Mouse (Mus musculus) hindbrain, embryonic 12.5 days (tissue): ENCODE data around the gene Lgals8. TPM values are rescaled to one million over a fixed set of nuclear protein-coding genes. Genes with fewer than 3 reads are reported as not detected.

Source experiments
- ATAC-seq: fragments of 200-750 bp; cut with Nextera tagmentation; 2 replicates; pipeline ENCODE4 v1.8.0; 2017; ENCODE audit warnings: moderate TSS enrichment; ENCODE audit not compliant: low FRiP score
- H3K27ac ChIP-seq: fragments of 300-500 bp; sonication (generic); 2 replicates; pipeline ENCODE4 v1.5.1; 2016; ENCODE audit warnings: mild to moderate bottlenecking
- H3K27me3 ChIP-seq: fragments of 300-500 bp; sonication (generic); 2 replicates; pipeline ENCODE4 v1.6.1; 2016; ENCODE audit warnings: mild to moderate bottlenecking
- H3K36me3 ChIP-seq: fragments of 300-500 bp; sonication (generic); 2 replicates; pipeline ENCODE4 v1.6.1; 2016; ENCODE audit warnings: mild to moderate bottlenecking
- H3K4me1 ChIP-seq: fragments of 300-500 bp; sonication (generic); 2 replicates; pipeline ENCODE4 v1.6.1; 2016
- H3K4me2 ChIP-seq: fragments of 300-500 bp; sonication (generic); replicated peaks from 2 replicates; pipeline ENCODE4 v1.6.1; 2016; ENCODE audit warnings: mild to moderate bottlenecking
- H3K4me3 ChIP-seq: fragments of 300-500 bp; sonication (generic); 2 replicates; pipeline ENCODE4 v1.5.1; 2016; ENCODE audit warnings: mild to moderate bottlenecking
- H3K9ac ChIP-seq: fragments of 300-500 bp; sonication (generic); 2 replicates; pipeline ENCODE4 v1.6.1; 2016; ENCODE audit warnings: mild to moderate bottlenecking, moderate library complexity
- H3K9me3 ChIP-seq: fragments of 300-500 bp; sonication (generic); replicated peaks from 2 replicates; pipeline ENCODE4 v1.6.1; 2016; ENCODE audit warnings: mild to moderate bottlenecking
- WGBS: fragments of 180-500 bp; shearing (Covaris S2); methylation state at CpG from one replicate; pipeline ENCODE4 v1.1.7; 2016; 5-methylcytosine and 5-hydroxymethylcytosine counted together
- polyA plus RNA-seq: library from polyadenylated mRNA; unstranded; fragments of >200 nt; fragmentation: Nextera tagmentation; extraction: Ambion mirVana; gene quantifications from 2 replicates; pipeline ENCODE4 v1.2.1, GENCODE M21; 2016

Lgals8 gene
- 14.5 and 17.2 TPM in 2 replicates for polyA plus RNA-seq

GRCm38 (mm10) chr13:12464844-12465243 lies at the start of gene Lgals8:
Gene Lgals8, minus strand, starts transcription at chr13:12464944.
- Histone ChIP-seq H3K4me3 (no peak within 1 kb of the TSS), H3K27ac (no peak within 1 kb of the TSS), H3K27me3 (no peaks in the 10 kb centered on the region), H3K4me2 (no peak within 1 kb of the TSS), H3K9ac (no peak within 1 kb of the TSS), H3K36me3 (no peaks in the 10 kb centered on the region), H3K9me3 (no peaks in the 10 kb centered on the region), H3K4me1 (0 out of 2 replicates have a peak, but pooled peaks cover 4% of the 10 kb centered on the region)
- WGBS, result 86% methylated on average over 1 of the region's 1 CpGs
- no peak for ATAC-seq

DNA sequence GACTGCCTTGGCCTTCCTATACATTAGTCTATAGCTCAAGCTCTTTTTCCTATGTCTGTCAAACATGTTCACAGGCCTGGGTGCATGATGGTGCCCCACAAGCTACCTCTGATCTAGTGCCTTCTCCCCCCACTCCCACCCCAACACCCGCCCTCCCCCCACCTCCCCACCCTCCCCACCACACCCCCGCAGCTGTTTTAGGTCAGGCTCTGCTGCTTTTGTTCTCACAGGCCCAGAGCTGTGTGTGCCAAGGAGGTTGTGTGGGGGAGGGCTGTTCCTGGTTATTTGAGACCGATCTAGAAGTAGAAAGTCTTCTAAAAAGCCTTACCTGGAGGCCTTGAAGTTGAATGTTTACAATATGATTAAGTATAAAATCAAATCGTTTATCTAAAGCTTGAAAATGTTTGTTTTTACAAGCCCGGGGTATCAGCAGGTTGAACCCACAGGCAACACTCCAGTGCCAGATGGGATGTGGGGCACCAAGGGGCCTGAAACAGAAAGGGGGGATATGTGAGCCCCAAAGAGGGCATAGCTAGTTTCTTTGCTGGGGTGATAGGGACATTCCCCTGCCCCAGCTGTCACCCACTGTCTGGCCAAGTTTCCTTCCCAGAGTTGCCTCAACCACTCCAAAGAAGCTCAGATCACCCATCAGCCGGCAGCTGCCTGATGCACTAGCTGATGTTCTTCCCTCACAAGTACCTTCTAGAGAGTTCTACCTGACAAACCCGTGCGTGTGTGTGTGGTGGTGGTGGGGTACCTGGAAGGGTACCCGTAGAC lies 46.6 kb upstream of the Lgals8 start:
- Histone ChIP-seq H3K36me3 (no peaks in the 10 kb centered on the region), H3K4me2 (no peak overlapping the region), H3K27ac (no peak overlapping the region), H3K4me3 (no peak overlapping the region), H3K9me3 (no peaks in the 10 kb centered on the region), H3K27me3 (no peaks in the 10 kb centered on the region), H3K4me1 (no peaks in the 10 kb centered on the region), H3K9ac (no peak overlapping the region)
- ATAC-seq, result no peak
- 70% methylated on average over 9 of the region's 9 CpGs for WGBS

DNA sequence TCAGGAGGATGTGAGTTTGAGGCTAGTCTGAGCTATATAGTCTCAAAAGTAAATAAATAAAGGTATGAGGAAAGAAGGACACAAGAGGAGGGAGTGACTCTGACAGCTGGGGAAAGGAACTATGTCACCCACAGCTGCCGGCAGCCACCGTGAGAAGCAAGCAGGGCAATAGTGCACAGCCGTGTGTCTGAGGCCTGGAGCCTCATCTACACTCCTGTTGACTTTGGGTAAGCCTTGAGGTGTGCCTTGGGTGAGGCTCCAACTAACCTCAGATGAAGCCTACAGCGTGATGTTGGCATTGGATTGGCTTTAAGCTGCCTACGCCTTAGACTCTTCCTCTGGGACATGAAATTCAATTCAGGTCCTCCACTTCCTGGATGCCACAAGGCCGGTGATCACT lies 45.3 kb upstream of the Lgals8 start:
- no peaks in the 10 kb centered on the region for H3K27me3 ChIP-seq
- no peaks in the 10 kb centered on the region for H3K36me3 ChIP-seq
- H3K4me3 ChIP-seq, result no peak overlapping the region
- WGBS, result 88% methylated on average over 6 of the region's 6 CpGs
- H3K9ac ChIP-seq, result no peak overlapping the region
- H3K9me3 ChIP-seq, result no peaks in the 10 kb centered on the region
- no peaks in the 10 kb centered on the region for H3K4me1 ChIP-seq
- no peak overlapping the region for H3K4me2 ChIP-seq
- ATAC-seq, result no peak
- H3K27ac ChIP-seq, result no peak overlapping the region

- Histone ChIP-seq H3K9ac (no peak overlapping the region), H3K4me2 (no peak overlapping the region), H3K27me3 (no peaks in the 10 kb centered on the region), H3K4me3 (no peak overlapping the region), H3K9me3 (no peaks in the 10 kb centered on the region), H3K27ac (no peak overlapping the region), H3K36me3 (no peaks in the 10 kb centered on the region), H3K4me1 (peaks cover 4% of the 10 kb centered on the region; the same call in 1 of the 2 replicates)
- 88% methylated on average over 6 of the region's 6 CpGs for WGBS
- ATAC-seq, result no peak
Observed at GRCm38 (mm10) chr13:12507426-12507825, 42.7 kb upstream of the Lgals8 start.

DNA sequence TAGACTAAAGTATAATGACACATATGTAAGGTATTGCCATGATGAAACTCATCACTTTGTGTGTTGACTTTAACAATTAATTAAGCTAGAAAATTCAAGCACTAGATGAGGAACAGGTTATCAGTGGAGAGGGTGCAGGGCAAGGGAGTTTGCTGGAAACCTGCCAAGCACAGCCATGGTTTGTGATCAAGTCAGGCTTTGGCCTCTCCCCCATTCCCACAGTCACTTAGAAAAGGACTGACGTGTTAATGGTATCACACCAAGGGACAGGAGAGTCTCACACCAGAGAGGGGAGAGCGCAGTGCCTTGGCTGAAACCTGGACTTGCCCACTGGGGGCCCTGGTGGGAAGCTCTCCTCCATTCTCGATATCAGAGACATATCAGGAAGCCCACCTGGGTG lies 40.6 kb upstream of the Lgals8 start:
- Histone ChIP-seq H3K27me3 (no peaks in the 10 kb centered on the region), H3K9me3 (no peaks in the 10 kb centered on the region), H3K27ac (no peak overlapping the region), H3K4me1 (peaks cover 4% of the 10 kb centered on the region; the same call in 1 of the 2 replicates), H3K36me3 (no peaks in the 10 kb centered on the region), H3K9ac (no peak overlapping the region), H3K4me3 (no peak overlapping the region), H3K4me2 (no peak overlapping the region)
- no peak for ATAC-seq
- WGBS, result 75% methylated on average over 3 of the region's 3 CpGs

GRCm38 (mm10) chr13:12503238-12503751 lies 38.6 kb upstream of the Lgals8 start:
- peak; percentile 81 for ATAC-seq
- Histone ChIP-seq H3K4me1 (peaks cover 4% of the 10 kb centered on the region; the same call in 1 of the 2 replicates), H3K4me3 (no peak overlapping the region), H3K27ac (0 out of 2 replicates have a peak overlapping the region, but pooled peaks have one; percentile 35), H3K9me3 (no peaks in the 10 kb centered on the region), H3K27me3 (no peaks in the 10 kb centered on the region), H3K36me3 (no peaks in the 10 kb centered on the region), H3K9ac (no peak overlapping the region), H3K4me2 (no peak overlapping the region)
- 28% methylated on average over 11 of the region's 11 CpGs for WGBS

DNA sequence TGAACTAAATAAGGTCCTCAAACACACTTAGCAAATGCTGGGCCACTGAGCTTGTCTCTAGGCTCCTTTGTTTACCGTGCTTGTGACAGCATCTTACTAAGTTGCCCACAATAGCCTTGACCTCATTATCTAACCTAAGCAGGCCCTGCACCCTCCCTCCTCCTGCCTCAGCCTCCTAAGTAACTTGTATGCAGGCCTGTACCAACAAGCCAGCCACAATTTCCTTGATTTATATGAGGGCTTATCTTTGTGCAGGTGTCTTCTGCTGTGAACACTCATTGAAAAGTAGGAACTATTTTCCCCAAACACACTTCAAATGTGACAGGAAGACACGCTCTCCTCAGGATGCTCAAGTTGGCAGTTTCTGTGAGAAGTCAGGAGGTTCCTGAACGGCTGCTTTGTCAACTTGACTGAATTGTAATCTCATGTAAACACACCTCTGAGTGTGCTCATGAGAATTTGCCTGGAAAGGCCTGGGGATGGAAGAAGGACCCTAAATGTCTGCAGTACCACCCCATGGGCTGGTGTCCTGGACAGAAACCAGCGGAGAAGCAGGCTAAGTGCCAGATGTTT lies 38.0 kb upstream of the Lgals8 start:
- H3K27ac ChIP-seq, result 0 out of 2 replicates have a peak overlapping the region, but pooled peaks have one; percentile 35
- H3K9me3 ChIP-seq, result no peaks in the 10 kb centered on the region
- ATAC-seq, result no peak
- H3K36me3 ChIP-seq, result no peaks in the 10 kb centered on the region
- H3K4me3 ChIP-seq, result no peak overlapping the region
- no peak overlapping the region for H3K4me2 ChIP-seq
- H3K27me3 ChIP-seq, result no peaks in the 10 kb centered on the region
- WGBS, result 37% methylated on average over 4 of the region's 4 CpGs
- peaks cover 4% of the 10 kb centered on the region; the same call in 1 of the 2 replicates for H3K4me1 ChIP-seq
- no peak overlapping the region for H3K9ac ChIP-seq

- Histone ChIP-seq H3K27me3 (no peaks in the 10 kb centered on the region), H3K36me3 (no peaks in the 10 kb centered on the region), H3K27ac (no peak overlapping the region), H3K9ac (no peak overlapping the region), H3K4me3 (no peak overlapping the region), H3K4me2 (no peak overlapping the region), H3K4me1 (peaks cover 4% of the 10 kb centered on the region; the same call in 1 of the 2 replicates), H3K9me3 (no peaks in the 10 kb centered on the region)
- WGBS, result 88% methylated on average over 7 of the region's 7 CpGs
- ATAC-seq, result no peak
Observed at GRCm38 (mm10) chr13:12499107-12499506, 34.4 kb upstream of the Lgals8 start.

GRCm38 (mm10) chr13:12497809-12498208 lies 33.1 kb upstream of the Lgals8 start:
- no peak overlapping the region for H3K27ac ChIP-seq
- H3K4me1 ChIP-seq, result no peaks in the 10 kb centered on the region
- H3K4me2 ChIP-seq, result no peak overlapping the region
- no peaks in the 10 kb centered on the region for H3K9me3 ChIP-seq
- no peak for ATAC-seq
- H3K4me3 ChIP-seq, result no peak overlapping the region
- H3K9ac ChIP-seq, result no peak overlapping the region
- 52% methylated on average over 8 of the region's 8 CpGs for WGBS
- H3K36me3 ChIP-seq, result no peaks in the 10 kb centered on the region
- H3K27me3 ChIP-seq, result no peaks in the 10 kb centered on the region

DNA sequence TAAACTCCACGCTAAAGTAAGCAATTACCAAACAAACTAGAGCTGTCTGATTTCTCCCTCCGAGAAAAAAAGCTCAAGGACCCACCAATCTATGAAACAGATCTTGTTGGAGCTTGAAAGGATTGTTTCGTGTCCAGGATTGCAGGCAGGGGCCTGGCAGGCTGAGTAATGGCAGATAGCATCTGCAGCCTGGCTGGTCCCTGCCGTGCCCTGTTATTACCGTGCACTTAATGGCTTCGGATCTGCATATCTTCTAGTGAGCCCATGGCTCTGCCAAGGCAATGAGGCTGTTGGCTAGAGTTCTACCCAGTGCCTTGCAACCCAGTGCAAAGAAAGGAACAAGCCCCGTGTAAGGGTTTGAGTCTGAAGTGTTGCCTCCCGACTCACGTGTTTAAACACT lies 30.0 kb upstream of the Lgals8 start:
- Histone ChIP-seq H3K27me3 (no peaks in the 10 kb centered on the region), H3K4me2 (no peak overlapping the region), H3K9me3 (no peaks in the 10 kb centered on the region), H3K36me3 (no peaks in the 10 kb centered on the region), H3K27ac (no peak overlapping the region), H3K9ac (no peak overlapping the region), H3K4me3 (no peak overlapping the region), H3K4me1 (no peaks in the 10 kb centered on the region)
- WGBS, result 86% methylated on average over 9 of the region's 9 CpGs
- no peak for ATAC-seq

GRCm38 (mm10) chr13:12492515-12492914 lies 27.8 kb upstream of the Lgals8 start:
- Histone ChIP-seq H3K27ac (no peak overlapping the region), H3K4me2 (no peak overlapping the region), H3K4me3 (no peak overlapping the region), H3K4me1 (no peaks in the 10 kb centered on the region), H3K9ac (no peak overlapping the region), H3K36me3 (no peaks in the 10 kb centered on the region), H3K27me3 (no peaks in the 10 kb centered on the region), H3K9me3 (no peaks in the 10 kb centered on the region)
- WGBS, result 86% methylated on average over 3 of the region's 3 CpGs
- no peak for ATAC-seq

- H3K4me2 ChIP-seq, result no peak overlapping the region
- no peak overlapping the region for H3K9ac ChIP-seq
- WGBS, result 88% methylated on average over 7 of the region's 7 CpGs
- H3K9me3 ChIP-seq, result no peaks in the 10 kb centered on the region
- no peak overlapping the region for H3K4me3 ChIP-seq
- ATAC-seq, result no peak
- no peak overlapping the region for H3K27ac ChIP-seq
- no peaks in the 10 kb centered on the region for H3K36me3 ChIP-seq
- H3K4me1 ChIP-seq, result no peaks in the 10 kb centered on the region
- no peaks in the 10 kb centered on the region for H3K27me3 ChIP-seq
Observed at GRCm38 (mm10) chr13:12485640-12486039, 20.9 kb upstream of the Lgals8 start.
